Mouse (Mus musculus) erythroid progenitor cell, adult 5-6 weeks (primary cell): ENCODE measurements around the gene Slc35f2. TPM values are rescaled to one million over a fixed set of nuclear protein-coding genes. Genes with fewer than 3 reads are reported as not detected.

ENCODE experiments used
- ATAC-seq: replicated peaks from 2 replicates; pipeline ENCODE4 v1.8.0; 2016; ENCODE audit warnings: moderate number of reproducible peaks, mild to moderate bottlenecking, moderate TSS enrichment, inconsistent platforms; ENCODE audit not compliant: poor library complexity, low FRiP score, severe bottlenecking
- total RNA-seq, 2 experiments: library from RNA; stranded (forward) in 1 of 2; stranded (reverse) in 1 of 2; fragments of 150-400 nt in 1 of 2; fragments of 186-747, 209-891 nt in 1 of 2; gene quantifications; 2 replicates each; pipeline versions ENCODE4 v1.2.3 to v1.2.4; 2015 to 2017; ENCODE audit warnings: low replicate concordance in 2 of 2

Slc35f2 gene
- total RNA-seq, 2 experiments from 2014 or later = not detected

DNA sequence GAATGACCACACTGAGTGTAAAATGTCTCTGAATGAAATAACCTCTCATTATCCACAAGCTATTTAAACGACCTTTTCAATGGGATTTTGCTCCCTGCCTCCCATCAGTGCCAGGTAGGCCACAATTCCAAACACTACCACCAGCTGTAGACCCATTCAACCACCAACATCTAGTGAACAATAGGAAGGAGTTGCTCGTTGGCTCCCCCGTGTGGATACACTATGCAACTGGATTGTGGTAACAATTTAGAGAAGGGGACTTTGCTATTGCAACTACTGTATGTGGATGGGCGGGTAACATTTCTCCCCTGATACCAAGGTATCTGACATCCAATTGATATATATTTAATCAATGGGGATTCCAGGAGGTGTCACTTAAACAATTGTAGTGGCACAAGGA, 47.4 kb downstream of the Slc35f2 start:
- no peak for ATAC-seq

DNA sequence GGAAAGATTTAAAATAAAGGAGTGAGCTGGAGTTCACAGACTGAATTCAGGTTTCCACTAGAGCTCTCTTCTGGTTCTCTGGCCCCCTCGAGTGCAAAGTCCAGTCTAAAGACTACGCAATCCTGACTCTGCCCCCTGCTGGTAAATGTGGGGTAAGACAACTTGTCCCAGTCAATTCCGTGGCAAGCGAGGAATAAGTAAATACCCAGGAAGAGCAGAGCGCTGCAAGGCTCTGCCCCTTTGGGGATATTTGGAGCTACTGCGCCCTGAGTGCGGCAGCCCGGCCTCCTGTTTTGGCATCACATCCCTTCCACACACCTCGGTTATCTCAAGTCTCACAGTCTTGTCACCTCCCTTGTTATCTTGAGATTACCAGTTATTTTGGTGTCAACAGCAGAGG, 54.0 kb downstream of the Slc35f2 start:
- ATAC-seq = peak; percentile 30; the same call in 1 of the 2 replicates

DNA sequence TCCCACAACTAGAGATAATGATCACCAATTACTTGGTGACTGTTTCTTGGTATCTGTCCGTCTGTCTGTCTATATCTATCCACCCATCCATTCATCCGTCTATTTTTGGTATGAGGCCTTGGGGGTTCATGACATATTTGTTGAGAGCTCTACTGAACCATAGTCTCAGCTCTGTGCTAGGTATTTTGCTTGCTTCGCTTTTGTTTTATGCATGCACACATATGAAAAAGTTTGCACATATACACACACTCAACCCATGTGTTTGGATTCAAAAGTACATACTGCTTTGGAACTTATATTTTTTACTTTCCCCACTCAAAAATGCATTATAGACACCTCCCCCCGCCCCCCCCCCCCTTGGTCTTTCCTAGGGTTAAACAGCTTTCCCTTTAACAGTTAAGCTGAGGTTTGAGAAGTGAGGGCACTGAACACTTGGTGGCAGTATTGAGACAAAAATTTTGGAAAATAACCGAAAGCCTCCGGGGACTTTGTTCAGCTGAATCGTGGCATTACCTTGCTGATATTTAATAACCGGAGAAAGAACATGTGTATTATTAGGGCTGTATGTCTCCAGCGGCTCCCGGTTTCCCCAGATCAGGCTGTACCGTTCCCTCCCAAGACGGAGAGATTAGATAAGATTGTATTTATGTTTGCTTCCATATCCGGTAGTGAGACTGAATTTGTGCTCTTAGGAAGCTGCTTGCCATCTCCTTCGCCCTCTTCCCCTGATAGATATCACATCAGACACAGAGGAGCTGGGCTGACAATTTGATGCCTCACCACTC, 57.9 kb downstream of the Slc35f2 start:
- ATAC-seq = no peak

DNA sequence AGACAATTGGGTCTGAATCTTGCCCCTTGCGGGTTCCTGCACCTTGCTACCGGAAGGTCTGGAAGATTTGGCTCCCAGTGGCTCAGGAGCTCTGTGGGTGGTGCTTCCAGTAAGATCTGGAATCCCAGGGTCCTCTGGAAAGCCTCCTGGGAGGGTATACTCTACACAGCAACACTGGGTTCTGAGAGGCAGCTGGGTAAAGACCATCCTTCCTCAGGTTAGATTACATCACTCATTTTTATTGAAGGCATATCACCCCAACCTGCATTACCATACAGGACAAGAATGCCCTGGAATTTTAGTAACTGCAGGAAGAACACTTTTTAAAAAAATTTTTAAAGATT, 58.5 kb downstream of the Slc35f2 start:
- no peak for ATAC-seq

DNA sequence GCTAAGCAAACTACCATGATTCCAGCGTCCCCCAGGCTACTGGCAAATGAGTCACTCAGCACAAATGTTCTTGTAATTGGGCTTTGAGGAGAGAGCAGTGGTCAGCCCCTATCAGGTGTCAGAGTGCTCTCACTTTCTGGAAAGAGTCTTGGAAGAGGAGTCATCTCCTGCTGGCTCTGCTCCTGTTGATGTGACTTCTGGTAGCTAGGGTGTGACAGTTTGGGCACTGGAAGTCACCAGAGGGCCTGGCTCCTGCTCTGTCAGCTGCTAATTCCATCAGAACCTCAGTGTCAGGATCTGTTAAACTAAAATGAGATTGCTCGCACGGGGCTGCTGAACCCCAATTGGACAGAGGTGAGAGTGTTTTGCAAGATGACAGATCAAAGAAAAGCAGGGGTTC, 63.7 kb downstream of the Slc35f2 start:
- ATAC-seq = no peak

GRCm38 (mm10) chr9:53835976-53836375, 64.6 kb downstream of the Slc35f2 start:
- no peak for ATAC-seq

DNA sequence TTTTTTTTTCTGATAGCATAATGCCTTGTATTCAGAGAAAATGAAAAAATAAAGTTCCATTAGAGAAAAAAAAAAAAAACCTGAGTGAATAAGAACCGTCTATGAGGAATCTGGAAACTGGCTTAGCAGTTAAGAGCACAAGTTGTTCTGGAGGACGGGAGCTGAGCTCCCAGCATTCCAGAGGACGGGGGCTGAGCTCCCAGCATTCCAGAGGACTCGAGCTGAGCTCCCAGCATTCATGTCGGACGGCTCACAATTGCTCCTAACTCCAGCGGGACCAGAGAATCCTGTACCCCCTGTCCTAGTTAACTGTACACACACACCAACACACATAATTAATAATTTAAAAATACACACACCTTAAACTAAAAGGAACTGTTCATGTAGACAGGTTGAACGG, 67.5 kb downstream of the Slc35f2 start:
- ATAC-seq = no peak

GRCm38 (mm10) chr9:53848548-53848947, 77.2 kb downstream of the Slc35f2 start:
- ATAC-seq = no peak

GRCm38 (mm10) chr9:53849864-53850263, 78.5 kb downstream of the Slc35f2 start, which contains the start of gene Sln:
TSS of gene Sln (plus strand) at chr9:53850164.
- ATAC-seq = no peak

DNA sequence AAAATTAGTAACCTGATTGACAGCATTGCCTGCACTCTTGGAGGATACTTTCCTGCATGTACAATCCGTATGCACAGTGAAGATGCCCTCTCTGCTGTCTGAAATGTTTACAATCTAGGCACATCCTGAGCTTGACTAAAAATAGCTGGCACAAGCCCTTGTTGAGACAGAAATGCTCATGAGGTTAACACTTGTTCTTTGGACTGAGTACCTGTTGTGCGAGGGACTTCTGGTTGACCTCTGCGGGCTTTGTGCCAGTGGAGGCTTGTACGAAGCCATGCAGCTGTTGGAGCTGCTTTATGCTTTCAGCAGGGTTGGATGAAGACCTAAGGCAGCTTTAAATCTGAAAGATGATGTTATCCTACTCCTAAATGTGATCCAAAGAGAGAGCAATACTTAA, 80.8 kb downstream of the Slc35f2 start:
- no peak for ATAC-seq

DNA sequence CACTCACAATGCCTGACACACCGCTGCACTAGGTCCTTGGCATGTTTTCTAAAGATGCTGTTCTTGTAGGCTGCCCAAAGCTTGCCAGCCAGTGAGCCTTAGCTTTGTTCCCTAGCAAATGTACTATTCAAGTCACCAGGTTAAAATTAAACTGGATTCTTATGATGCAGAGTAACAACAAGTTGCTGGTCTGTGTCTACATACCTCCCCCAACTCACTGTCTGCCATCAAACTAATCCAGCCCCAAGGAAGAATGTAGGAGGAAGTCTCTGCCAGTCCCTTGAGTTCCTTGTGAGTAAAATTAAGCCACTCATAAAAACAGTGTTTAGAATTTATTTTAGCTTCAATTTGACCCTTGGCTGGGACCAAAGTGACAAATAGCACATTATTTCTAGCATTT, 82.3 kb downstream of the Slc35f2 start:
- no peak for ATAC-seq

- no peak for ATAC-seq
Observed at GRCm38 (mm10) chr9:53854525-53854924, 83.2 kb downstream of the Slc35f2 start.

DNA sequence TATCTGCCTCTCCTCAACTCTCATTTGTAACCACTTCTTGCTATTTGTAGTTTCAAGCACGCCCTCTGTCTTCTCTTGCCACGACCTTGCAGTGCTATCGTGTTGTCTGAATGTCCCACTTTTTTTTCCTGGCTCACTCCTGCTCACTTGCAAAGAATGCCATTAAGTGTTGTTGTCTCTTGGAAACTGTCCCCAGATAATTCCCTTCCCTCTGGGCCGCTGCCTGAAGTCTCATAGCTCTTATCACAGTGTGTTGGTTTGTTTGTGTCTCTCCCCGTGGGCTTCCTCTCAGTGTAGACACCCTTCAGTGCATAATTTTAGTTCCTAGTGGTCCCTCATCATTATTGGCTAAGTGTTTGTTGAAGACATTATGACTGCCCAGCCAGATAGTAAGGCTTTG, 86.5 kb downstream of the Slc35f2 start:
- ATAC-seq = no peak

Other genes starting within 250 kb of the Slc35f2 start
- gene Atm, start 234.8 kb upstream of the Slc35f2 start, total RNA-seq (2015; ENCODE audit: low replicate concordance) = 4.2 and 5.4 TPM in 2 replicates
- 4.6 and 5.1 TPM in 2 replicates for gene Atm, start 234.8 kb upstream of the Slc35f2 start, total RNA-seq (2017; ENCODE audit: low replicate concordance)
- gene Npat, start 234.5 kb upstream of the Slc35f2 start, total RNA-seq (2015; ENCODE audit: low replicate concordance) = 34.2 and 35.2 TPM in 2 replicates
- gene Npat, start 234.5 kb upstream of the Slc35f2 start, total RNA-seq (2017; ENCODE audit: low replicate concordance) = 23.0 and 32.1 TPM in 2 replicates
- 41.8 and 69.6 TPM in 2 replicates for gene Acat1, start 161.2 kb upstream of the Slc35f2 start, total RNA-seq (2015; ENCODE audit: low replicate concordance)
- 37.1 and 70.5 TPM in 2 replicates for gene Acat1, start 161.2 kb upstream of the Slc35f2 start, total RNA-seq (2017; ENCODE audit: low replicate concordance)
- 16.2 and 17.2 TPM in 2 replicates for gene Cul5, start 101.5 kb upstream of the Slc35f2 start, total RNA-seq (2015; ENCODE audit: low replicate concordance)
- 15.0 and 26.5 TPM in 2 replicates for gene Cul5, start 101.5 kb upstream of the Slc35f2 start, total RNA-seq (2017; ENCODE audit: low replicate concordance)
- 2.5 TPM in 1 of 2 replicates, not detected in the other for gene Rab39, start 65.3 kb upstream of the Slc35f2 start, total RNA-seq (2015; ENCODE audit: low replicate concordance)
- 0.64 TPM in 1 of 2 replicates, not detected in the other for gene Rab39, start 65.3 kb upstream of the Slc35f2 start, total RNA-seq (2017; ENCODE audit: low replicate concordance)
- gene Sln, start 78.6 kb downstream of the Slc35f2 start, total RNA-seq (2015; ENCODE audit: low replicate concordance) = not detected in 2 replicates
- not detected in 2 replicates for gene Sln, start 78.6 kb downstream of the Slc35f2 start, total RNA-seq (2017; ENCODE audit: low replicate concordance)
- gene Elmod1, start 203.8 kb downstream of the Slc35f2 start, total RNA-seq (2015; ENCODE audit: low replicate concordance) = not detected in 2 replicates
- gene Elmod1, start 203.8 kb downstream of the Slc35f2 start, total RNA-seq (2017; ENCODE audit: low replicate concordance) = not detected in 2 replicates